Mouse (Mus musculus): Measurements from ENCODE around the gene Stat5b. TPM values are rescaled to one million over a fixed set of nuclear protein-coding genes. Genes with fewer than 3 reads are reported as not detected.
"Not testable (repeated sequence)": the region's sequence is repeated elsewhere in the genome, so short reads cannot be mapped to it uniquely, and the experiment has no call there.

Gene Stat5b
- polyA plus RNA-seq, 1 experiment, result 0.67 TPM

DNA sequence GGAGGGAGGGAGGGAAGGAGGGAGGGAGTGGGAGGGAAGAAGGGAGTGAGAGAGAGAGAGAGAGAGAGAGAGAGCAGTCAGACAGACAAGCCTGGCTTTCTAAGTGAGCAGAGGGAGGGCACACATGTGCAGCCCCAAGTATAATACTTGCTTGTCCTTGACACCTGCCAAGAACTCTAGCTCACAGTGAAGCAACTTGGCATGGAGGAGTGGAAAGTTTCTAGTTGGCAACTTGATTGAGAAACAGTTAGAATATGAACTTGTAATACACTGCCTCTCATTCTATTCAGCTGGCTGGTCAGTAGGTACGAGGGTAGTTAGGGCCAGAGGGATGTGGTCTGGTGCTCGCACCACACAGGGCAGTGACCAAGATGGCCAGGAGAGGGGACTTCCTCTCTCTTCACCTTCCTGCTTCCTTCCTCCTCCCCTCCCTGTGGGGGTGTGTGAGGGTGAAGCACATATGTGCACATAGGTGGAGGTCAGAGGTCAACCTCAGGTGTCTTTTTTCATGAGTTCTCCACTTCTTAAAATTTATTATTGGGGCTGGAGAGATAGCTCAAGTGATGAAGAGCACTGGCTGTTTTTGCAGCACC lies 59.0 kb downstream of the Stat5b start:
- Histone ChIP-seq H3K4me3 (replicated peaks) (no peak overlapping the region), H3K27me3 (ENCODE audit: control insufficient read depth) (no peaks in the 10 kb centered on the region), H3K36me3 (ENCODE audit: control insufficient read depth) (peaks cover 87% of the 10 kb centered on the region), H3K9me3 (ENCODE audit: control insufficient read depth, low read length) (no peaks in the 10 kb centered on the region), H3K4me1 (ENCODE audit: control insufficient read depth) (no peaks in the 10 kb centered on the region)
- TF ChIP-seq TAL1 (IDR thresholded peaks at IDR 0.05; ENCODE audit: low read length), result no peak
- no peak for TF ChIP-seq GATA1 (IDR thresholded peaks at IDR 0.05; ENCODE audit: low read length)

- H3K4me1 ChIP-seq (ENCODE audit: control insufficient read depth); H3K27me3 ChIP-seq (ENCODE audit: control insufficient read depth); H3K9me3 ChIP-seq (ENCODE audit: control insufficient read depth, low read length); H3K4me3 ChIP-seq (replicated peaks): not testable (repeated sequence)
- H3K36me3 ChIP-seq (ENCODE audit: control insufficient read depth), result peaks cover 87% of the 10 kb centered on the region
Measured at GRCm38 (mm10) chr11:100790644-100791043, 59.9 kb downstream of the Stat5b start.

GRCm38 (mm10) chr11:100789702-100790101 lies 60.8 kb downstream of the Stat5b start:
- peaks cover 86% of the 10 kb centered on the region for H3K36me3 ChIP-seq (ENCODE audit: control insufficient read depth)
- no peak overlapping the region for H3K4me3 ChIP-seq (replicated peaks)
- H3K9me3 ChIP-seq (ENCODE audit: control insufficient read depth, low read length), result no peaks in the 10 kb centered on the region
- no peak for TF ChIP-seq GATA1 (IDR thresholded peaks at IDR 0.05; ENCODE audit: low read length)
- TF ChIP-seq TAL1 (IDR thresholded peaks at IDR 0.05; ENCODE audit: low read length), result no peak
- H3K4me1 ChIP-seq (ENCODE audit: control insufficient read depth), result no peaks in the 10 kb centered on the region
- H3K27me3 ChIP-seq (ENCODE audit: control insufficient read depth), result no peaks in the 10 kb centered on the region

GRCm38 (mm10) chr11:100785774-100786173 lies 64.8 kb downstream of the Stat5b start:
- Histone ChIP-seq H3K4me1 (ENCODE audit: control insufficient read depth) (no peaks in the 10 kb centered on the region), H3K9me3 (ENCODE audit: control insufficient read depth, low read length) (no peaks in the 10 kb centered on the region), H3K36me3 (ENCODE audit: control insufficient read depth) (peaks cover 93% of the 10 kb centered on the region), H3K4me3 (replicated peaks) (no peak overlapping the region), H3K27me3 (ENCODE audit: control insufficient read depth) (no peaks in the 10 kb centered on the region)
- no peak for TF ChIP-seq TAL1 (IDR thresholded peaks at IDR 0.05; ENCODE audit: low read length)
- no peak for TF ChIP-seq GATA1 (IDR thresholded peaks at IDR 0.05; ENCODE audit: low read length)

- Histone ChIP-seq H3K4me1 (ENCODE audit: control insufficient read depth) (no peaks in the 10 kb centered on the region), H3K4me3 (replicated peaks) (no peak overlapping the region), H3K27me3 (ENCODE audit: control insufficient read depth) (no peaks in the 10 kb centered on the region), H3K9me3 (ENCODE audit: control insufficient read depth, low read length) (no peaks in the 10 kb centered on the region), H3K36me3 (ENCODE audit: control insufficient read depth) (peaks cover 91% of the 10 kb centered on the region)
- TF ChIP-seq GATA1 (IDR thresholded peaks at IDR 0.05; ENCODE audit: low read length), result no peak
- no peak for TF ChIP-seq TAL1 (IDR thresholded peaks at IDR 0.05; ENCODE audit: low read length)
Measured at GRCm38 (mm10) chr11:100784286-100784685, 66.2 kb downstream of the Stat5b start.

GRCm38 (mm10) chr11:100782568-100782967 lies 68.0 kb downstream of the Stat5b start:
- peaks cover 81% of the 10 kb centered on the region for H3K36me3 ChIP-seq (ENCODE audit: control insufficient read depth)

DNA sequence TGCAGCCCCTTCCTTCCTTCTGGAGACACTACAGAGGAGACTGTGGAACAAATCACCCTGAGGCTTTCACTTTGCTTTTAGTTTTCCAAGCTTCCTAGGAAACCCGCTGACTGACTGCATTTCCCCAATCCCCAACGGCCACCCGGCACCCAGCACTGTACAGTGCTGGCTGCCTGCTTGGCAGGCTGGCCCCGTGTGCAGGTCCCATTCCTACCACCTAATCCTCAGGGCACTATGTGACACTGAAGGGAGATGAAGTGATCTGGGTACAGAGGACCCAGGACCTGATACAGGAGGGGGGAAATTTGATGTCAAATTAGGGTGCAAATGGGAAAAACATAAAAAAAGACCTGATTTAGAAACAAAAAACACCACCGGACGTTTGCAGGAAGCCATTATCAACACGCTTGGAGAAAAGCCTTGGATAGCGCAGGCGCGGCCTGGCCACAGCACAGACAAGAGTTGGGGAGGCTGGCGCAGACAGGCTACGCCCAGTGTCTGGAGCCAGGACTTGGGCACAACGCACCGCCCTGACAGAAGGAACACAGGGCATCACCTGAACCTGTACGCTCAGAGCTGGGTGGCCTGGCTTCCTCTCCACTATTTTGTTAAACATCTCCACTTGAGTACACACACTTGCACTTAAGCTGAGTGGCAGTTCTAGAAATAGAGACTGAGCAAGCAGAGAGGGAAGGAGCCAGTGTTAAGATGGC lies 68.6 kb downstream of the Stat5b start:
- H3K4me1 ChIP-seq (ENCODE audit: control insufficient read depth), result no peaks in the 10 kb centered on the region
- no peaks in the 10 kb centered on the region for H3K9me3 ChIP-seq (ENCODE audit: control insufficient read depth, low read length)
- TF ChIP-seq TAL1 (IDR thresholded peaks at IDR 0.05; ENCODE audit: low read length) (no peak), GATA1 (IDR thresholded peaks at IDR 0.05; ENCODE audit: low read length) (no peak)
- no peaks in the 10 kb centered on the region for H3K27me3 ChIP-seq (ENCODE audit: control insufficient read depth)
- H3K4me3 ChIP-seq (replicated peaks), result no peak overlapping the region
- peaks cover 75% of the 10 kb centered on the region for H3K36me3 ChIP-seq (ENCODE audit: control insufficient read depth)

More at GRCm38 (mm10) chr11:100782568-100782967, 68.0 kb downstream of the Stat5b start:
- Histone ChIP-seq H3K4me3 (replicated peaks) (no peak overlapping the region), H3K27me3 (ENCODE audit: control insufficient read depth) (no peaks in the 10 kb centered on the region), H3K4me1 (ENCODE audit: control insufficient read depth) (no peaks in the 10 kb centered on the region), H3K9me3 (ENCODE audit: control insufficient read depth, low read length) (no peaks in the 10 kb centered on the region)
- TF ChIP-seq TAL1 (IDR thresholded peaks at IDR 0.05; ENCODE audit: low read length), result no peak
- TF ChIP-seq GATA1 (IDR thresholded peaks at IDR 0.05; ENCODE audit: low read length), result no peak

DNA sequence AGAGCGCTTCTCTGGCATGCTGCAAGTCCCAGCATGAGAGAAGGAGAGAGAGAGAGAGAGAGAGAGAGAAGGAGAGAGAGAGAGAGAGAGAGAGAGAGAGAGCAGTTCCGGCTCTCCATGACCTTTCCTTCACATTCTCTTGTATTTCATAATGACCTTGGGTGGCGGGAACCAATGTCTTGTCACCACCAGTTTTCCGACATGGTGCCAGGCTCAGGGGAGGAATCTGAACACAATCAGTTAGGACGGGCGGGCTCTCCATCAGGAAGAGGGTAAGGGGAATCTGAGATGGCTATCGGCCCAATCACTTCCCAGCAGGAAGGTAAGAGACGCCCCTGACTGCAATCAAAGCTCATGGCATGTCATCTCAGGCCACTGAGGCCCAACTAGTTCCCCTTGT lies 70.3 kb downstream of the Stat5b start:
- H3K4me1 ChIP-seq (ENCODE audit: control insufficient read depth), result no peaks in the 10 kb centered on the region
- no peaks in the 10 kb centered on the region for H3K27me3 ChIP-seq (ENCODE audit: control insufficient read depth)
- no peak overlapping the region for H3K4me3 ChIP-seq (replicated peaks)
- no peaks in the 10 kb centered on the region for H3K9me3 ChIP-seq (ENCODE audit: control insufficient read depth, low read length)
- TF ChIP-seq TAL1 (IDR thresholded peaks at IDR 0.05; ENCODE audit: low read length) (no peak), GATA1 (IDR thresholded peaks at IDR 0.05; ENCODE audit: low read length) (no peak)
- peaks cover 60% of the 10 kb centered on the region for H3K36me3 ChIP-seq (ENCODE audit: control insufficient read depth)

DNA sequence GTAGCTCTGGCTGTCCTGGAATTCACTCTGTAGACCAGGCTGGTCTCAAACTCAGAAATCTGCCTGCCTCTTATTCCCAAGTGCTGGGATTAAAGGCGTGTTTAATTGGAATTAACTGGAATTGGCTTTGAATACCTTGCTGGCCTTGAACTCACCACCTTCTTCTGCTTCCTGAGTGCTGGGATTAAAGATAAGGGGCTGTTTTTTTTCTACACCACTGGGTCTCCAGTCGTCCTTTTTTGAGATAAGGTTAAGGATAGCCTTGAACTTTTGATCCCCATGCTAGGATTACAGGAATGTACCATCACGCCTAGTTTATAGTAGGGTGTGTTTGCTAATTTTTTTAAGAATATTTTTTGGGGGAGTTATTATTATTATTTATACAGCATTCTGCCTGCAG lies 72.5 kb downstream of the Stat5b start:
- H3K9me3 ChIP-seq (ENCODE audit: control insufficient read depth, low read length), result no peaks in the 10 kb centered on the region
- no peaks in the 10 kb centered on the region for H3K4me1 ChIP-seq (ENCODE audit: control insufficient read depth)
- H3K4me3 ChIP-seq (replicated peaks), result no peak overlapping the region
- peaks cover 43% of the 10 kb centered on the region for H3K36me3 ChIP-seq (ENCODE audit: control insufficient read depth)
- TF ChIP-seq TAL1 (IDR thresholded peaks at IDR 0.05; ENCODE audit: low read length), result no peak
- no peak for TF ChIP-seq GATA1 (IDR thresholded peaks at IDR 0.05; ENCODE audit: low read length)
- H3K27me3 ChIP-seq (ENCODE audit: control insufficient read depth), result no peaks in the 10 kb centered on the region

Data from erythroblast, embryonic 14.5 days (primary cell).